Mouse (Mus musculus) common myeloid progenitor, adult 5-6 weeks (primary cell): ENCODE measurements around the gene Tfdp2. TPM values are rescaled to one million over a fixed set of nuclear protein-coding genes. Genes with fewer than 3 reads are reported as not detected.

Experiments used
- ATAC-seq: replicated peaks from 2 replicates; pipeline ENCODE4 v1.8.0; 2016; ENCODE audit warnings: low read depth, mild to moderate bottlenecking, moderate TSS enrichment, inconsistent platforms; ENCODE audit not compliant: poor library complexity, severe bottlenecking
- total RNA-seq: library from RNA; stranded (forward); fragments of 200-1000, 187-1606 nt; gene quantifications from 2 replicates; pipeline ENCODE4 v1.2.3, GENCODE M21; 2017

Tfdp2 gene
- total RNA-seq, 1 experiment from 2014 or later = 62.2 TPM

DNA sequence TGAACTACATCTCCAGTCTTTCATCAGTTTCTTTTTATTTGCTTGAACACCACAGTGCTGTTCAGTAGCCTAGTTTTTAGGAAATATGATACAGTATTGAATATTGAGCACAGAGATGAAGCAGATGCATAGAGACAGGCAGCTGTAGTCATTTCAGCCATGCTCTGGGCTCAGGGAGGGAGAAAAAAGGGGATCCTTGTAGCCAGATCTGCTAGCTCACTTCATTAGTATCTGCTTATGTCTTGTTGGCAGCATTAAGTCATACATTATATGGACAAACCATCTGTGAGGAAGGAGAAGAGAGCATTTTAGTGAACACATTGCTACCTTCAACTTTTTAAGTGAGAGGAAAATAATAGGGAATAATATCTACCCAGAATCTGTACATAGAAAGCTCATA is 24.3 kb downstream of the Tfdp2 start:
- no peak for ATAC-seq

- ATAC-seq = no peak
Measured at GRCm38 (mm10) chr9:96223302-96223701, 27.2 kb downstream of the Tfdp2 start.

DNA sequence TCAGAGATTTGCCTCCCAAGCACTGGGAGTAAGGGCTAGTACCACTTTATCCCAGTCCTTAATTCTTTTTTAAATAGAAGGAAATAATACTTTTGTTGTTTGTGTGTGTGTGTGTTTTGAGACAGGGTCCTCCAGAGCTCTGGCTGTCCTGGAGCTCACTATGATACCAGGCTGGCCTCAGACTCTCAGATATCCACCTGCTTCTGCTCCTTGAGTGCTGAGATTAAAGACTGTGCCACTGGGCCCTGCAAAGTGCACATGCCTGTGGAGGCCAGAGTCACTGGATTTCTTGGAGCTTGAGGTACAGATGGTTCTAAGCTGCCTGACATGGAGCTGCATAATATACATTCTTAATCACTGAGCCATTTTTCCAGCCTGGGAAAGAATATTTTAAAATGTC is 32.2 kb downstream of the Tfdp2 start:
- ATAC-seq = no peak

DNA sequence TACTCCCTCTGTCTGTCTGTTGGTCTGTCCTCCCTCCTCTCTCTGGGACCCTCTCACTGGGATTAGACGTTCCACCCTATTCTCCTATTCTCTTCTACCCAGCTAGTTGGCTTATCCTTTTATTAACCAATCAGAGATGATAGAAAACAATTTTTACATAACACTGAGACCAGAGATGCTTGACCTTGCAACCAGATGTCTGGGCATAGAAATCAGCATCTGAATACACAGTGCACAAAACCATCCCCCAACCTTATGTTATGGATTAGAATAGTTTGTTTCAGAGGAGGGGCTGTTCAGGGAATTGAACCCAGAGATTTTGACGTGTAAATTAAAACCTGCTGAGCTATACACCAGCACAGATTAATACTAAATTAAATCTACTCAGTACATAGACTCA is 34.2 kb downstream of the Tfdp2 start:
- ATAC-seq = no peak

DNA sequence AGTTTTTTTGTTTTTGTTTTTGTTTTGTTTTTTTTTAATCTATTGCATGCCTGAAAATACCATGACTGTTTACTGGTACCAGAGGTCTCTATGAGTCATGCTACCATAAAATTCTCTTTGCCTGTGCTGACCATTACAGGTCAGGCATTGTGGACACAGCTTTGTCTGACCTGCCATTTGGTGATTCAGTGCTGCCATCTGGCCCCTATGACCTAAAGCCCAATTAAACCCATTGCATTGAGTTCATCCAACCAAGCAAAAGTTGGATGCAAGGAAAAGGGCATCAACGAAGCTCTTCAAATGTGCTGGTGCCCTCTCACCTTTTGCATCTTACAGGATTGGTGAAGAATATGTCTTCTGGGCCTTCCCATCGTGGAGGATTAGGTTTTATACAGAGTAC is 39.4 kb downstream of the Tfdp2 start:
- ATAC-seq = no peak

DNA sequence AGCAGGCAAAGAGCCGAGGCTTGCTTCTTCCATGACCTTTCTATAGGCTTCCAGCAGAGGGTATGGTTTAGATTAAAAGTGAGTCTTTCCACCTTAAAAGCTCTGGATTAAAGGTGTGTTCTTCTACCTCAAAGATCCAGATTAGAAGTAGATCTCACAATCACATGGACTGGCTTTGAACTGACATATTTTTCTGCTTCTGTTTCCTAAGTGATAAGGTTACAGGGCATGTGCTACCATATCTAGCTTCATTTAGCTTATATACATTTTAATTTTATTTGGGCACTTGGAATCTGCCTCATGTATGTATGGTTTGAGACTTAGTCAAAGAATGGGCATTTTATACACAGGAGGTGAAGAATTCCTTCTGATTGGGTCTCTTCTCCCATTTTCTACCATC is 41.3 kb downstream of the Tfdp2 start:
- no peak for ATAC-seq

DNA sequence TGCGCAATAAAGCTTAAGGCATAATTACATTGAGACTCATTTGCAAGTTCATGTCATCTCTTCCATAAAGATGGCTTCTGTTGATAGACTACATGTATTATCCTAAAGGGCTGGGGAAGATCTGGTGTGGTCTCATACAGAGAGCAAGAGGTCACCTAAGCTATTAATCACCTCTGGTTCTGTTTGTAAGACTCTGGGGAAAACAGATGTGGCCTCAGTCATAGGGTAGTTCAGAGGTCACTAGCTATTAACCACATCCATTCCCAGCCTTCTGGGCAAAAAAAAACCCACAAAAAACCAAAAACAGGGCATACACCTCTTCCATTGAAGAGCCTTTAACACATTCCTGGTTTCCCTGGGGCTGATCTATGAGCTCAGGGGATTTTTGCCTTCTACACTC is 42.2 kb downstream of the Tfdp2 start:
- no peak for ATAC-seq

GRCm38 (mm10) chr9:96241134-96242097 is 45.3 kb downstream of the Tfdp2 start:
- peak; percentile 74 for ATAC-seq

- ATAC-seq = no peak
Measured at GRCm38 (mm10) chr9:96243915-96244314, 47.8 kb downstream of the Tfdp2 start.

- ATAC-seq = no peak
Measured at GRCm38 (mm10) chr9:96254812-96255211, 58.7 kb downstream of the Tfdp2 start.

DNA sequence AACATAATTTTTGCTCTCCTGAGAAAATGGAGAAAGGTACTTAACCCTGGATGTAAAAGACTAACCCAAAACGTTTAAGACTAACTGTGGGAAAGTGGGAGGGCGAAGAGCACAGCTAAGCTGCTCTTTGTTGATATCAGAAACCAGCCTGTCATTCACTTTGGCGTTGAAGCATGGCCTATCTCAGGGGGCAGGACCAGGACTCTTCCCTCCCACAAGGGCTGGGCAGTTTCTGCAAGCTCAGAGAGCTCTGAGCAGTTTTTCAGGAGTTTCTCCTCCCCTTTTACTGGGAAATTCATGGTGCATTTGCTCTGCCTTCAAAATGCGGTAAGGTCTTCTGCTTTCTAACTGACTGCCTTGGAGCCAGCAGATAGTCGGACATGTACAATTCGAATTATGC is 62.4 kb downstream of the Tfdp2 start:
- peak; percentile 82 for ATAC-seq

DNA sequence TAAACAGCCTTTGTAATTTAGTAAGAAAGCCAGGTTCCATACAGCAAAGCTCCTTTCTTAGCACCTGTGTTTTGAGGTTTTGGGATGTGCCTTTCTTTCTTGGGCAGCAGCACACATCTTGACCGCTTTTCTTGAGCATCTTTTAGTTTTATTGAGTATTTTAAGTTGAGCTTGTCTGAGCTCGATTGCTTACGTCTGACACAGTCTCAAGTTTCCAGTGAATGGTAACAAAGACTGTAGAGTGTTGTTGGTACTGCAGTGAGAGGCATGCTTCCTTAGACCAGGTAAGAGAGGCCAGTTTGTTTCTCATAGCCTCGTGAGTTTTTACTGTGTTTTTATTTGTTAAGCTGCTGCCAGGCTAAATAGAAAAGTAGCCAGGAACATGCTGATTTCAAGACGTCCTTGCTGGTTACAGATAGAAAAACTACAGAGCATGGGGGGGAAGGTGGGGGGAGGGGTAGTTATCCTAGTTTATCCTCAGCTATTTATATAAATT is 63.0 kb downstream of the Tfdp2 start:
- ATAC-seq = peak; percentile 91

DNA sequence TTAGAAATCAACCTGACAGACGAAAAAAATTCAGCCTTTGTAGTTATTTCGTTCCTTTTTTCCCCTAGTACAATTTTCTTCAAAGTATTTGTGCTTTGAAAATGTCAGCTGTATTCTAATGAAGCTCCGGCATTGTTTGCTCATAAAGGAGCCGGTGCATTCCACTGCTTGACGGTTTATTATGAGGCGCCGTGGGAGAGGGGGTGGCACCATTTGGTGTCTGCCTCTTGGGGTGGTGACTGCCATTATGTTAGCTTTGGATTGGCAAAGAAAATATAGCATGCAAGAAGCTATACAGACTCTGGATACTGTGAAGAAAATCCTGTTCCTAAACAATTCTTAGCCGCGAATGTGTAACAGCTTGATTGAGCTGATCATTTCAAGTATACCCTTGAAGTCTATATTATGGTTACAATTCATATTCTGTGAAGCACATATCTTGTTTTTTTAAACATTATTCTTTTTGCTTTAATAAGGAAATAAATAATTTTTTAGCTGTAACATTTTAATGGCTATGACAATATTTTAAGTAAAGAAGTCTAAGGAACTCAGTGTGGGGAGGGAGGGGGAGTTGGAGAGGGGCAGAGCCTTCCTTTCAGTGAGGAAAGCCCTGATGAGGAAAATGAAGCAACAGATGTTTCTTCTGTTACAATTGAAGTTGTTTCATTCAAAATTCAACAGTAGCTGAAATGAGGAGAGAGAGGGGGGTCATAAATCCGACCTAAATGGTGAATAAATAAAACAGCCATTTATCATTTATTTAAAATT is 63.9 kb downstream of the Tfdp2 start:
- ATAC-seq = peak; percentile 41

- no peak for ATAC-seq
Measured at GRCm38 (mm10) chr9:96261101-96261500, 65.0 kb downstream of the Tfdp2 start.

DNA sequence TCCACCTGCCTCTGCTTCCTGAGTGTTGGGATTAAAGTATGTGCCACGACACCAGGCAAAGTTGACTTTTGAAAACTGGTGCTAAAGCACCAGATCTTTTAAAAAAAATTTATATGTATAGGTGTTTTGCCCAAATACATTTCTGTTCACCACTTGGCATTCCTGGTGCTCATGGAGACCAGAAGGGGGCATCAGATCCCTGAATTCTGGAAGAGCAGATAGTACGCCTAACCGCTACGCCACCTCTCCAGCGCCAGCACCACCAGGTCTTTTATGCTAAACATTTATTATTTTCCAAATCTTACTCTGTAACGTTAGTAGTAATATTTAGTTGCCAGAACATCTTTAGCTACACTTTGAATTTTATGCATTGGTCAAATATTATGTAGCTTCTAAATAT is 65.9 kb downstream of the Tfdp2 start:
- ATAC-seq = no peak

DNA sequence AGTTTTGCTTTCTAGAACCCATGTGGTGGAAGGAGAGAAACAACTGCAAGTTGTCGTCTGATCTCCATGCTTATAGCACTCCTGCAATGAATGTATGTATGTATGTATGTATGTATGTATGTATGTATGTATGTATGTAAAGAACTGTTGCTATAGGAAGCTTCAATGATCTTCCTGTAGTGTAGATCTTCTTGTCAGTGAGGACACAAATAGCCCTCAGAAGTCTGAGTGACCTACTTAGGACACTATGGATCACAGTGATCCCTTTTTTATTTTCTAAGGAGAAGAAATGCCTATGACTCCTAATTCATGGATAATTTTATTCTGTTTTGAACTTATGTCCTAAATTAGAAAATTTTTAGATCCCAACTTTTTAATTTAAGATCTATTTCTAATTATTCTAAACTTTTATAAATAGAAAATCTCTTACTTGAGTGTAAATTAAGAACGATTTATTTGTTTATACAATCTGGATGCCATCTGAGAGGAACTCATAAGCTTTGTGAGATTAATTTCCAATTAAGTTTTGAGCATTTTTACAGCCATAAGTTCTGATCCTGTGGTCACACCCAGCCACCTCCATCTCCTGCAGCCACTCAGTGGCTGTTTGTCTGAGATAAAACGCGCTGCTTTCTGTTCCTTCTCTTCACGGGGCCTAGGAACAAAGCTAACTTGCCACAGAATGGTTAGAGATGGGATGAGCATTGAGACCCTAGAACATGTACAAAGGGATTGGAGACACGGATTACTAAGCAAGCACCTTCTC is 70.9 kb downstream of the Tfdp2 start:
- ATAC-seq = peak; percentile 73

DNA sequence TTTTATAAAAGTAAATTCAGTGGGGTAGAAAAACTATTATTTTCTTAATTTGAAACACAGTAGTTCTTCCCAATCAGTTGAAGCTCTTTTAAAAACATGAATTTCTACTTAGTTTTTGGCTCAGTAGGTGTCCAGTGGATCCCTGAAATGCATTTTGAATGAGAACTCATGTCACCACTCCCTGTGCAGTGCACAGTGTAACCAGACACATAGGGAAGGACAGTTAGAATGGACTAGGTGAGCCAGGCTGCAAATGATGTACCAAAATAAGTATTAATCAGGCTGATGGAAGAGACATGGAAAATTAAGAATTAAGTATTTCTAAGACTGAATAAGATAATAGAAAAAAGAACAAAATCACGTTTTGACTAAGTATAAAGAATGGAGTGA is 71.5 kb downstream of the Tfdp2 start:
- no peak for ATAC-seq

GRCm38 (mm10) chr9:96269726-96270125 is 73.7 kb downstream of the Tfdp2 start:
- ATAC-seq = no peak

DNA sequence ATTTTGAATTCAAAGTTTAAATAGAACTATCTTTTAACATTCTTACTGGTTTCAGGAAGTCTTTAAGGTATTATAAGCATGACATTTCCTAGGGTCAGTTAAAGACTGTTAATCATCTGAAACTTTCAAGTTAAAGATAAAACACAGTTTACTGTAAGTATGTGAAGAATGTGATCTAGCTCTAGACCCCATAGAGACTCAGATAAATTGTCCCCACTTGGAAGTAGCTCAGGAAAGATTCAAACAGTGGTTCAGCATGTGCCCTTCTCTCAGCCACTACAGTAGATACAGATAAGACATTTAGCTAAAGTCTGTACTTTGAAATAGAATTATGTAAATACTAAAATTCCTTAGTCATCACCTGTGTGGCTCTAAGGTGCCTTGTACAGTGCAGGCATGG is 79.5 kb downstream of the Tfdp2 start:
- no peak for ATAC-seq

DNA sequence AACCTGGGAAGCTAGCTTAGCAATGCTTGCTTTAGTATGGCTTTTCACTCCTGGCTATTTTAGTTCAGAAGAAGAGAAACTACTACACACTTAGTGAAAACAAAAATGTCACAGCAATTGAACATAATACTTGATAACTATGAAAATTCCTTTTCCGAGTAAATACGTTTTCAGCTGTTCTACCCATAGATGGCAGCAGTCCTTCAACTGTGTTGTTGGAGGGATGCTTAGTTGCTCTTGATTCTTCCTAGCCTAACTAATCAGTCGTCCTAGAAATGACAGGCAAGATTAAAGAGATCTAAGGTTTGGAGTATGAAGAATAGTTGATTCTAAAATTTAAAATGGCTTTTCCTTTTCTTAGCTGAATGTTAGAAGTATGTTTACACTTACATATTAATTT is 85.4 kb downstream of the Tfdp2 start:
- ATAC-seq = no peak
